Mouse (Mus musculus) Patski (cell line): ENCODE data around the gene Tmem178b. TPM values are rescaled to one million over a fixed set of nuclear protein-coding genes. Genes with fewer than 3 reads are reported as not detected.

Experiments used
- ATAC-seq: fragments of 100-300 bp; one replicate; pipeline ENCODE4 v1.8.0; 2021
- CTCF ChIA-PET: fragments of 350-600 bp; sonication (Branson Sonifier 250); formaldehyde crosslinking; loops from one replicate; lab custom pipeline; 2022; ENCODE audit warnings: inconsistent platforms; lab: Charles Lee
- POLR2A ChIA-PET: fragments of 350-600 bp; sonication (Branson Sonifier 250); formaldehyde crosslinking; loops from one replicate; lab custom pipeline; 2022; ENCODE audit warnings: antibody characterized with exemption, inconsistent platforms; lab: Charles Lee
- DNase-seq: peaks from one replicate; pipeline ENCODE4 v3.0.0-alpha.2; 2011; ENCODE audit warnings: low read depth, low spot score
- H3K27me3 ChIP-seq: fragments of 371-371 bp; one replicate; pipeline ENCODE4 v1.5.1; 2021
- CTCF ChIP-seq: fragments of 100-300 bp; IDR thresholded peaks from one replicate; pipeline ENCODE4 v1.5.1; 2021
- in situ Hi-C: fragments of 300-500 bp; cut with MboI; formaldehyde crosslinking; loops from 3 replicates; pipeline ENCODE4 v1.11.1; 2018; ENCODE audit warnings: low pct_unique_long_range_greater_than_20kb, mixed read lengths
- polyA plus RNA-seq: library from polyadenylated mRNA; unstranded; gene quantifications from one replicate; pipeline ENCODE4 v1.2.3, GENCODE M21; 2021

Gene Tmem178b
- polyA plus RNA-seq, 1 experiment from 2014 or later, result not detected

GRCm38 (mm10) chr6:40161381-40161780, 288.3 kb downstream of the Tmem178b start:
- in situ Hi-C loops, result no loop called here
- TF ChIP-seq CTCF, result no peak
- DNase-seq (no peak), ATAC-seq (no peak)
- POLR2A ChIA-PET, result no interaction called here
- CTCF ChIA-PET, result no interaction called here
- H3K27me3 ChIP-seq, result peaks cover 34% of the 10 kb centered on the region

- ChIA-PET POLR2A (no interaction called here), CTCF (no interaction called here)
- no peak for DNase-seq
These were observed 300.5 kb downstream of the Tmem178b start for GRCm38 (mm10) chr6:40173559-40173958.

GRCm38 (mm10) chr6:40177870-40178269, 304.8 kb downstream of the Tmem178b start:
- no peak for TF ChIP-seq CTCF
- POLR2A ChIA-PET, result interaction anchor here (0.6 kb wide), 1 partner anchor 18 kb away, joined by 4 read pairs; no protein-coding TSS in a partner anchor
- in situ Hi-C loops, result no loop called here

More at GRCm38 (mm10) chr6:40173559-40173958, 300.5 kb downstream of the Tmem178b start:
- TF ChIP-seq CTCF, result no peak
- H3K27me3 ChIP-seq, result peaks cover 4% of the 10 kb centered on the region
- no peak for ATAC-seq
- in situ Hi-C loops, result no loop called here

GRCm38 (mm10) chr6:40180551-40180950, 307.5 kb downstream of the Tmem178b start:
- POLR2A ChIA-PET, result no interaction called here
- DNase-seq (no peak), ATAC-seq (no peak)
- no peak for TF ChIP-seq CTCF
- CTCF ChIA-PET, result no interaction called here
- H3K27me3 ChIP-seq, result no peaks in the 10 kb centered on the region
- in situ Hi-C loops, result no loop called here

More at GRCm38 (mm10) chr6:40177870-40178269, 304.8 kb downstream of the Tmem178b start:
- ATAC-seq (no peak), DNase-seq (no peak)
- no peaks in the 10 kb centered on the region for H3K27me3 ChIP-seq
- CTCF ChIA-PET, result interaction anchor here (1.7 kb wide), 1 partner anchor 14 kb away, joined by 4 read pairs; no protein-coding TSS in a partner anchor

GRCm38 (mm10) chr6:40200661-40201060, 327.6 kb downstream of the Tmem178b start:
- CTCF ChIA-PET, result interaction anchor here (1.5 kb wide), 1 partner anchor 36 kb away, joined by 3 read pairs; no protein-coding TSS in a partner anchor
- ATAC-seq (no peak), DNase-seq (no peak)
- in situ Hi-C loops, result no loop called here
- TF ChIP-seq CTCF, result no peak
- POLR2A ChIA-PET, result no interaction called here
- H3K27me3 ChIP-seq, result peaks cover 5% of the 10 kb centered on the region

- ChIA-PET CTCF (interaction anchor here (0.6 to 1.0 kb wide), 2 partner anchors 9 to 120 kb away, joined by 3 read pairs; no protein-coding TSS in a partner anchor), POLR2A (no interaction called here)
- no peak for TF ChIP-seq CTCF
- ATAC-seq, result no peak
- in situ Hi-C loops, result no loop called here
- no peak for DNase-seq
- H3K27me3 ChIP-seq, result peaks cover 5% of the 10 kb centered on the region
These were observed 329.5 kb downstream of the Tmem178b start for GRCm38 (mm10) chr6:40202602-40203001.

- no peak for DNase-seq
- in situ Hi-C loops, result no loop called here
- peaks cover 5% of the 10 kb centered on the region for H3K27me3 ChIP-seq
- no peak for TF ChIP-seq CTCF
- ChIA-PET CTCF (interaction anchor here (1.1 kb wide), 1 partner anchor 31 kb away, joined by 4 read pairs; no protein-coding TSS in a partner anchor), POLR2A (no interaction called here)
- no peak for ATAC-seq
These were observed 332.3 kb downstream of the Tmem178b start for GRCm38 (mm10) chr6:40205380-40205779.

GRCm38 (mm10) chr6:40208014-40208413, 334.9 kb downstream of the Tmem178b start:
- CTCF ChIA-PET, result interaction anchor here (1.4 kb wide), 1 partner anchor 95 kb away, joined by 3 read pairs; no protein-coding TSS in a partner anchor
- in situ Hi-C loops, result no loop called here
- ATAC-seq (no peak), DNase-seq (no peak)
- peaks cover 9% of the 10 kb centered on the region for H3K27me3 ChIP-seq
- TF ChIP-seq CTCF, result no peak
- POLR2A ChIA-PET, result no interaction called here

GRCm38 (mm10) chr6:40209172-40209571, 336.1 kb downstream of the Tmem178b start:
- no peak for TF ChIP-seq CTCF
- ChIA-PET CTCF (interaction anchor here (1.4 kb wide), 1 partner anchor 94 kb away, joined by 3 read pairs; no protein-coding TSS in a partner anchor), POLR2A (no interaction called here)
- peaks cover 11% of the 10 kb centered on the region for H3K27me3 ChIP-seq
- in situ Hi-C loops, result no loop called here
- DNase-seq (no peak), ATAC-seq (no peak)

GRCm38 (mm10) chr6:40217154-40217553, 344.1 kb downstream of the Tmem178b start:
- no peak for ATAC-seq
- no peak for TF ChIP-seq CTCF
- CTCF ChIA-PET, result no interaction called here
- in situ Hi-C loops, result no loop called here
- DNase-seq, result no peak
- H3K27me3 ChIP-seq, result peaks cover 11% of the 10 kb centered on the region
- POLR2A ChIA-PET, result no interaction called here

- H3K27me3 ChIP-seq, result peaks cover 9% of the 10 kb centered on the region
- no peak for ATAC-seq
- ChIA-PET CTCF (no interaction called here), POLR2A (no interaction called here)
- no peak for TF ChIP-seq CTCF
- in situ Hi-C loops, result no loop called here
- no peak for DNase-seq
These were observed 344.6 kb downstream of the Tmem178b start for GRCm38 (mm10) chr6:40217651-40218050.
